Mouse (Mus musculus): Measurements from ENCODE around the gene Sypl2.

Sypl2 gene

GRCm38 (mm10) chr3:108205601-108206000 lies 20.8 kb downstream of the Sypl2 start:
- no peak for DNase-seq (ENCODE audit: low spot score)

GRCm38 (mm10) chr3:108204470-108204869 lies 22.0 kb downstream of the Sypl2 start:
- no peak for DNase-seq (ENCODE audit: low spot score)

- DNase-seq (ENCODE audit: low spot score), result peak; percentile 90
These were observed 22.7 kb downstream of the Sypl2 start for GRCm38 (mm10) chr3:108203621-108204325.

GRCm38 (mm10) chr3:108203212-108203611 lies 23.2 kb downstream of the Sypl2 start:
- DNase-seq (ENCODE audit: low spot score), result no peak

- DNase-seq (ENCODE audit: low spot score), result no peak
These were observed 23.9 kb downstream of the Sypl2 start for GRCm38 (mm10) chr3:108202506-108202905.

GRCm38 (mm10) chr3:108200329-108201323 lies 25.8 kb downstream of the Sypl2 start, which contains the start of gene Cyb561d1:
Cyb561d1 (minus strand) TSS chr3:108201212.
- peak; percentile 92 for DNase-seq (ENCODE audit: low spot score)

- DNase-seq (ENCODE audit: low spot score), result no peak
These were observed 27.2 kb downstream of the Sypl2 start for GRCm38 (mm10) chr3:108199231-108199630.

- DNase-seq (ENCODE audit: low spot score), result peak; percentile 80
These were observed 29.4 kb downstream of the Sypl2 start for GRCm38 (mm10) chr3:108197066-108197497.

- peak; percentile 75 for DNase-seq (ENCODE audit: low spot score)
These were observed 30.4 kb downstream of the Sypl2 start for GRCm38 (mm10) chr3:108195941-108196590.

- no peak for DNase-seq (ENCODE audit: low spot score)
These were observed 31.2 kb downstream of the Sypl2 start for GRCm38 (mm10) chr3:108195287-108195686.

GRCm38 (mm10) chr3:108193686-108194085 lies 32.8 kb downstream of the Sypl2 start:
- DNase-seq (ENCODE audit: low spot score), result no peak

- DNase-seq (ENCODE audit: low spot score), result no peak
These were observed 36.6 kb downstream of the Sypl2 start for GRCm38 (mm10) chr3:108189897-108190296.

GRCm38 (mm10) chr3:108188716-108189490 lies 37.5 kb downstream of the Sypl2 start:
- no peak for DNase-seq (ENCODE audit: low spot score)

GRCm38 (mm10) chr3:108187111-108187795 lies 39.2 kb downstream of the Sypl2 start:
- no peak for DNase-seq (ENCODE audit: low spot score)

- no peak for DNase-seq (ENCODE audit: low spot score)
These were observed 40.1 kb downstream of the Sypl2 start, which contains the start of gene Amigo1 for GRCm38 (mm10) chr3:108186098-108187047. Amigo1 (plus strand) TSS chr3:108186335.

GRCm38 (mm10) chr3:108185460-108186097 lies 40.9 kb downstream of the Sypl2 start:
- no peak for DNase-seq (ENCODE audit: low spot score)

- DNase-seq (ENCODE audit: low spot score), result no peak
These were observed 41.7 kb downstream of the Sypl2 start for GRCm38 (mm10) chr3:108184742-108185141.

GRCm38 (mm10) chr3:108180514-108180913 lies 45.9 kb downstream of the Sypl2 start:
- DNase-seq (ENCODE audit: low spot score), result no peak
